Mouse (Mus musculus) E14TG2a.4 (cell line): ENCODE data around the gene Iqgap1.

Experiments
- CTCF ChIP-seq: conservative IDR thresholded peaks from 2 replicates; pipeline ENCODE4 v1.5.1; 2014; ENCODE audit warnings: low read length
- POU5F1 ChIP-seq: IDR thresholded peaks from 2 replicates; pipeline ENCODE4 v1.6.1; 2014; ENCODE audit warnings: low read length, borderline replicate concordance

- TF ChIP-seq CTCF (0 out of 2 replicates have a peak, but pooled peaks have one; percentile 9), POU5F1 (no peak)
These were observed 123.3 kb downstream of the Iqgap1 start for GRCm38 (mm10) chr7:80702510-80702909.
